In the genomic region with DNA sequence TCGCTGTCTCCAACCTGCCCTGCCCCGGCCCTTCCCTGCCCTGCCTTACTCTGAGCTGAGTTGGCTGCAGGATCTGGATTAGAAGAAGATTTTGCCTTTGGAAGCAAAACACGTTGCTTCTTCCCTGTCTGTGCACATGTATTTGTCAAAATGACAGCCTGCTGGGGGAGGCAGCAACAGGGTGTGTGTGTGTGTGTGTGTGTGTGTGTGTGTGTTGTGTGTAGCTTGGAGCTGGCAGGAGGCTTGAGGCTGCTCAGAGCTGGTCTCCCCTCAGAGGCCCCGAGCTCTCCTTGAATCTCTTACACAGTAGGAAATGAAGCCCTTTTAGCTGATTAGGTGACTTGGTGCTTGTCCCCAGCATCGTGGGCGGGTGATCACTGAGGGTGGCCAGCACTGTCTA, we compare ENCODE assay signal across 20 mouse cellular contexts. TPM values are rescaled to one million over a fixed set of nuclear protein-coding genes. Genes with fewer than 3 reads are reported as not detected.
DNase-seq lines count a peak whose midpoint lies in the region; ATAC-seq and TF ChIP-seq lines count a peak whose summit lies in the region.
"Had no signal": no experiment of that assay in that cellular context is flagged by ENCODE, and none has a peak within 500 bp of the region (broad histone marks: within the 10 kb centered on the region; RNA-seq: fewer than 3 reads in every experiment).

No protein-coding gene starts in this region.

- H3K9me3 ChIP-seq in lung, embryonic 16.5 days (ENCODE audit: control insufficient read depth, low read length) = no peaks in the 10 kb centered on the region
- H3K9me3 ChIP-seq in lung, postnatal 0 days (ENCODE audit: low read length) = no peaks in the 10 kb centered on the region
- no peaks in the 10 kb centered on the region for H3K9me3 ChIP-seq in stomach, postnatal 0 days (ENCODE audit: control insufficient read depth, low read length)
- H3K9me3 ChIP-seq in hindbrain, embryonic 14.5 days (ENCODE audit: control insufficient read depth, low read length) = no peaks in the 10 kb centered on the region
- H3K9me3 ChIP-seq: stomach, embryonic 15.5 days had no signal

- no peak overlapping the region for H3K4me3 ChIP-seq in lung, embryonic 16.5 days (ENCODE audit: low read length)
- no peak overlapping the region for H3K4me3 ChIP-seq in lung, postnatal 0 days (ENCODE audit: low read depth, low read length)
- H3K4me3 ChIP-seq in stomach, postnatal 0 days (ENCODE audit: low read depth, low read length) = no peak overlapping the region
- no peak overlapping the region for H3K4me3 ChIP-seq in hindbrain, embryonic 14.5 days (replicated peaks; ENCODE audit: low read length)
- H3K4me3 ChIP-seq: gastrocnemius, adult 2 months; stomach, embryonic 15.5 days had no signal

- no peak overlapping the region for H3K9ac ChIP-seq in lung, embryonic 16.5 days (ENCODE audit: low read length)
- no peak overlapping the region for H3K9ac ChIP-seq in lung, postnatal 0 days (replicated peaks; ENCODE audit: low read depth)
- H3K9ac ChIP-seq in stomach, postnatal 0 days (ENCODE audit: low read length) = no peak overlapping the region
- H3K9ac ChIP-seq in hindbrain, embryonic 14.5 days = no peak overlapping the region
- H3K9ac ChIP-seq: stomach, embryonic 15.5 days had no signal

- H3K36me3 ChIP-seq in lung, embryonic 16.5 days (ENCODE audit: control insufficient read depth, insufficient read depth, low read length) = no peaks in the 10 kb centered on the region
- no peaks in the 10 kb centered on the region for H3K36me3 ChIP-seq in lung, postnatal 0 days (ENCODE audit: insufficient read depth, low read length)
- no peaks in the 10 kb centered on the region for H3K36me3 ChIP-seq in stomach, postnatal 0 days (ENCODE audit: control insufficient read depth, insufficient read depth, low read length)
- H3K36me3 ChIP-seq in hindbrain, embryonic 14.5 days (replicated peaks; ENCODE audit: control insufficient read depth, insufficient read depth) = no peaks in the 10 kb centered on the region
- H3K36me3 ChIP-seq: stomach, embryonic 15.5 days had no signal

- no peak for DNase-seq in lung, postnatal 0 days (ENCODE audit: low spot score)
- peak; percentile 45 to 59 for DNase-seq in layer of hippocampus, adult 18-20 months (ENCODE audit: low spot score in 2 of 2)
- DNase-seq in layer of hippocampus, postnatal 36 days = peak; percentile 21 to 44
- DNase-seq in stomach, postnatal 0 days (ENCODE audit: low spot score) = peak; percentile 30
- DNase-seq in hindbrain, embryonic 14.5 days (ENCODE audit: low spot score) = no peak
- DNase-seq: cerebellum, postnatal 10 days; embryo, embryonic 11 days; gastrocnemius, adult 2 months; heart, adult 18-20 months; kidney, postnatal 10 days; lung, adult 2 months; thymus, postnatal 14 days had no signal

- no peak for TF ChIP-seq EP300 in lung, postnatal 0 days (IDR thresholded peaks at IDR 0.05)
- TF ChIP-seq EP300 in stomach, postnatal 0 days (optimal IDR thresholded peaks at IDR 0.05) = no peak

- no peak for TF ChIP-seq CTCF in lung, postnatal 0 days (IDR thresholded peaks at IDR 0.05)
- no peak for TF ChIP-seq CTCF in stomach, postnatal 0 days (IDR thresholded peaks at IDR 0.05; ENCODE audit: low read depth)

- peak; percentile 25; the same call in 1 of the 2 replicates for ATAC-seq in lung, embryonic 16.5 days (ENCODE audit: low read depth)
- ATAC-seq in lung, postnatal 0 days = no peak
- ATAC-seq in stomach, postnatal 0 days (ENCODE audit: low FRiP score, low TSS enrichment) = peak; percentile 47; the same call in 1 of the 2 replicates
- no peak for ATAC-seq in erythroblast, adult 5-6 weeks (replicated peaks; ENCODE audit: low FRiP score, poor library complexity, severe bottlenecking)
- no peak for ATAC-seq in hindbrain, embryonic 14.5 days (ENCODE audit: low FRiP score)
- ATAC-seq: forebrain, embryonic 14.5 days had no signal

- WGBS in lung, embryonic 16.5 days = 59% methylated on average over 6 of the region's 6 CpGs
- WGBS in lung, postnatal 0 days = 69% methylated on average over 6 of the region's 6 CpGs
- WGBS in stomach, postnatal 0 days = 47% methylated on average over 6 of the region's 6 CpGs
- 73% methylated on average over 6 of the region's 6 CpGs for WGBS in hindbrain, embryonic 14.5 days

- H3K4me1 ChIP-seq in lung, embryonic 16.5 days (replicated peaks; ENCODE audit: control insufficient read depth, insufficient read depth, low read length) = peaks cover 5% of the 10 kb centered on the region; the same call in 1 of the 2 replicates
- H3K4me1 ChIP-seq in lung, postnatal 0 days (ENCODE audit: insufficient read depth, low read depth, low read length) = no peaks in the 10 kb centered on the region; the same call in none of the 2 replicates
- H3K4me1 ChIP-seq in stomach, postnatal 0 days (replicated peaks; ENCODE audit: control insufficient read depth, insufficient read depth) = no peaks in the 10 kb centered on the region
- peaks cover 5% of the 10 kb centered on the region; the same call in 1 of the 2 replicates for H3K4me1 ChIP-seq in hindbrain, embryonic 14.5 days (replicated peaks; ENCODE audit: control insufficient read depth, insufficient read depth, low read length)

- no peak overlapping the region for H3K27ac ChIP-seq in lung, embryonic 16.5 days (ENCODE audit: low read length)
- no peak overlapping the region for H3K27ac ChIP-seq in lung, postnatal 0 days (ENCODE audit: low read length)
- H3K27ac ChIP-seq in stomach, postnatal 0 days (replicated peaks) = no peak overlapping the region
- no peak overlapping the region for H3K27ac ChIP-seq in hindbrain, embryonic 14.5 days
- H3K27ac ChIP-seq: gastrocnemius, adult 2 months; macrophage; stomach, embryonic 15.5 days had no signal

- no peak overlapping the region for H3K4me2 ChIP-seq in lung, embryonic 16.5 days (ENCODE audit: low read depth, low read length)
- no peak overlapping the region for H3K4me2 ChIP-seq in lung, postnatal 0 days (replicated peaks; ENCODE audit: low read depth, low read length)
- H3K4me2 ChIP-seq in stomach, postnatal 0 days (replicated peaks; ENCODE audit: low read depth) = no peak overlapping the region
- H3K4me2 ChIP-seq in hindbrain, embryonic 14.5 days (replicated peaks) = no peak overlapping the region
- H3K4me2 ChIP-seq: liver, embryonic 11.5 days; midbrain, embryonic 11.5 days; stomach, embryonic 15.5 days had no signal

- H3K27me3 ChIP-seq in lung, embryonic 16.5 days (ENCODE audit: control insufficient read depth, insufficient read depth, low read depth, low read length) = no peaks in the 10 kb centered on the region
- H3K27me3 ChIP-seq in lung, postnatal 0 days (replicated peaks; ENCODE audit: insufficient read depth, low read length) = no peaks in the 10 kb centered on the region
- no peaks in the 10 kb centered on the region for H3K27me3 ChIP-seq in stomach, postnatal 0 days (ENCODE audit: control insufficient read depth, insufficient read depth, low read length)
- H3K27me3 ChIP-seq in hindbrain, embryonic 14.5 days (ENCODE audit: control insufficient read depth, insufficient read depth, low read length) = no peaks in the 10 kb centered on the region
- H3K27me3 ChIP-seq: stomach, embryonic 15.5 days had no signal

RNA-seq across cellular contexts. Expression of gene Twist2, which starts 38.7 kb away (rescaled TPM):
- polyA plus RNA-seq in lung, embryonic 16.5 days (2015; fragmentation: Nextera tagmentation; extraction: Ambion mirVana) = 6.8 and 7.2 TPM in 2 replicates
- polyA plus RNA-seq in lung, postnatal 0 days (2015; fragmentation: Nextera tagmentation; extraction: Ambion mirVana) = 3.6 and 4.1 TPM in 2 replicates
- 1 to 10 TPM in 1 of 2 experiments, under 1 TPM in 1; 0.97 to 1.6 TPM for total RNA-seq in layer of hippocampus, adult 18-20 months (2021)
- 1 to 10 TPM; 1.0 to 1.7 TPM for total RNA-seq in layer of hippocampus, postnatal 36 days (2021)
- polyA plus RNA-seq in stomach, postnatal 0 days (2015; fragmentation: Nextera tagmentation; extraction: Ambion mirVana) = 3.7 and 4.2 TPM in 2 replicates
- not detected in 2 replicates for total RNA-seq in erythroblast, adult 5-6 weeks (2015; ENCODE audit: low replicate concordance)
- total RNA-seq in erythroblast, adult 5-6 weeks (2017; ENCODE audit: low replicate concordance) = not detected in 2 replicates
- polyA plus RNA-seq in hindbrain, embryonic 14.5 days (2014; fragmentation: Nextera tagmentation; extraction: Ambion mirVana) = 1.4 and 2.0 TPM in 2 replicates
- total RNA-seq: hematopoietic stem cell, adult 5-6 weeks had no signal
- polyA plus RNA-seq: macrophage had no signal

Comparison
In these comparisons a context has a peak if more than half of its experiments do, and no peak if none do; other contexts are left out.
1. ATAC-seq: peak in lung, embryonic 16.5 days (single experiment) and stomach, postnatal 0 days (single experiment); none in lung, postnatal 0 days (single experiment), erythroblast, adult 5-6 weeks (single experiment) and hindbrain, embryonic 14.5 days (single experiment).
2. DNase-seq: peak in layer of hippocampus, adult 18-20 months (2 of 2), layer of hippocampus, postnatal 36 days (2 of 2) and stomach, postnatal 0 days (single experiment); none in lung, postnatal 0 days (single experiment) and hindbrain, embryonic 14.5 days (single experiment).